Mouse (Mus musculus): Measurements from ENCODE around the gene Srrm3. TPM values are rescaled to one million over a fixed set of nuclear protein-coding genes. Genes with fewer than 3 reads are reported as not detected.

The Srrm3 gene
- polyA plus RNA-seq, 1 experiment from 2014 or later, result 0.11 TPM

DNA sequence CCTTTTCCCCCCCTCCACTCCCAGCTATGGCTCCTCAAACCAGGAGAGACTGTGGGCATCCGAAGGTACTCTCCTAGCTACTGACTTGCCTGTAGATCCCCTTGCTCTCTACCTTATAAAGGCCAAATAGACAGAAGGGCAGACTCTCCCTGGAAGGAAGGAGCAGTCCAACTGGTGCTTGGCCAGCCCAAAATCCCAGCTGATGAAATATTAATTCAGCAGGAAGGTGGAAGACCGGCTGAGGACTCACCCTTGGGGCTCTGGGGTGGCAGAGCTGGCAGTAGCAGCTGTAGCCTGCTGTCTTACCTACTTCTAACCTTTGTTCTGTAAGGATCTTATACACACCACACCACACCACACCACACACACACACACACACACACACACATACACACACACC, 2.0 kb upstream of the Srrm3 start:
- H3K9me3 ChIP-seq (ENCODE audit: control insufficient read depth, low read length), result no peaks in the 10 kb centered on the region
- ATAC-seq (ENCODE audit: low FRiP score, low TSS enrichment), result no peak
- no peak overlapping the region for H3K4me2 ChIP-seq (replicated peaks; ENCODE audit: low read depth, low read length)
- H3K27me3 ChIP-seq (ENCODE audit: control insufficient read depth, insufficient read depth, low read length), result no peaks in the 10 kb centered on the region; the same call in 1 of the 2 replicates
- WGBS, result 68% methylated on average over 2 of the region's 2 CpGs
- H3K27ac ChIP-seq (ENCODE audit: low read depth, low read length), result no peak overlapping the region
- no peak overlapping the region for H3K9ac ChIP-seq (ENCODE audit: low read depth, low read length)
- no peak overlapping the region for H3K4me3 ChIP-seq (ENCODE audit: low read length)
- no peaks in the 10 kb centered on the region for H3K36me3 ChIP-seq (ENCODE audit: control insufficient read depth, insufficient read depth, low read length)
- H3K4me1 ChIP-seq (ENCODE audit: control insufficient read depth, insufficient read depth, low read length), result no peaks in the 10 kb centered on the region

- Histone ChIP-seq H3K27ac (ENCODE audit: low read depth, low read length) (no peak overlapping the region), H3K4me2 (replicated peaks; ENCODE audit: low read depth, low read length) (no peak overlapping the region), H3K4me1 (ENCODE audit: control insufficient read depth, insufficient read depth, low read length) (no peaks in the 10 kb centered on the region), H3K9ac (ENCODE audit: low read depth, low read length) (no peak overlapping the region), H3K9me3 (ENCODE audit: control insufficient read depth, low read length) (no peaks in the 10 kb centered on the region), H3K4me3 (ENCODE audit: low read length) (no peak overlapping the region), H3K27me3 (ENCODE audit: control insufficient read depth, insufficient read depth, low read length) (no peaks in the 10 kb centered on the region; the same call in 1 of the 2 replicates), H3K36me3 (ENCODE audit: control insufficient read depth, insufficient read depth, low read length) (no peaks in the 10 kb centered on the region)
- ATAC-seq (ENCODE audit: low FRiP score, low TSS enrichment), result 0 out of 2 replicates have a peak, but pooled peaks have one; percentile 62
- WGBS, result 53% methylated on average over 3 of the region's 3 CpGs
Measured at GRCm38 (mm10) chr5:135807263-135807637, 560 bp downstream of the Srrm3 start.

DNA sequence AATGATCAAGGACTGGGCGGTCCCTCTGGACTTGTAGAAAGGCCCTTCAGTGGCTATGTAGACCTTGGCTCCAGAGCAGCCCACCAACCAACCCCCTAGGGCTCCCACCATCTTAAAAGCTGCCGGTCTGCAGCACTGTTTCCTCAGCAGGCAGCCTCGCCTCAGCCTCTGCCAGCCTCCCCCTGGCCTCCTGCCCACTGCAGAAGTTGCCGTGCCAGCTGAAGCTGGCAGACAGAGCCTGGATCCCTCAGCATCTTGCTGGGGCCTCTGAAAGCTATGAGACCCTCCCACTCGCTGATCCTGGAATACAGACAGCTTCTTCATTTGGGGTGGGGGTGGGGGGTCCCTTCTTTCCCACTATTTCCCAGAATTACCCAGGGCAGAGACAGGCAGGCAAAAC, 6.3 kb downstream of the Srrm3 start:
- no peaks in the 10 kb centered on the region; the same call in 1 of the 2 replicates for H3K27me3 ChIP-seq (ENCODE audit: control insufficient read depth, insufficient read depth, low read length)
- H3K27ac ChIP-seq (ENCODE audit: low read depth, low read length), result no peak overlapping the region
- H3K4me1 ChIP-seq (ENCODE audit: control insufficient read depth, insufficient read depth, low read length), result no peaks in the 10 kb centered on the region
- 70% methylated on average over 5 of the region's 5 CpGs for WGBS
- H3K36me3 ChIP-seq (ENCODE audit: control insufficient read depth, insufficient read depth, low read length), result no peaks in the 10 kb centered on the region
- H3K4me2 ChIP-seq (replicated peaks; ENCODE audit: low read depth, low read length), result no peak overlapping the region
- no peaks in the 10 kb centered on the region for H3K9me3 ChIP-seq (ENCODE audit: control insufficient read depth, low read length)
- no peak overlapping the region for H3K4me3 ChIP-seq (ENCODE audit: low read length)
- ATAC-seq (ENCODE audit: low FRiP score, low TSS enrichment), result no peak
- no peak overlapping the region for H3K9ac ChIP-seq (ENCODE audit: low read depth, low read length)

GRCm38 (mm10) chr5:135818491-135818890, 11.8 kb downstream of the Srrm3 start:
- Histone ChIP-seq H3K9ac (ENCODE audit: low read depth, low read length) (no peak overlapping the region), H3K27ac (ENCODE audit: low read depth, low read length) (no peak overlapping the region), H3K36me3 (ENCODE audit: control insufficient read depth, insufficient read depth, low read length) (no peaks in the 10 kb centered on the region), H3K27me3 (ENCODE audit: control insufficient read depth, insufficient read depth, low read length) (peaks cover 3% of the 10 kb centered on the region; the same call in 1 of the 2 replicates), H3K9me3 (ENCODE audit: control insufficient read depth, low read length) (no peaks in the 10 kb centered on the region), H3K4me3 (ENCODE audit: low read length) (no peak overlapping the region), H3K4me2 (replicated peaks; ENCODE audit: low read depth, low read length) (no peak overlapping the region), H3K4me1 (ENCODE audit: control insufficient read depth, insufficient read depth, low read length) (no peaks in the 10 kb centered on the region)
- no peak for ATAC-seq (ENCODE audit: low FRiP score, low TSS enrichment)
- 36% methylated on average over 7 of the region's 7 CpGs for WGBS

- H3K27me3 ChIP-seq (ENCODE audit: control insufficient read depth, insufficient read depth, low read length), result 0 out of 2 replicates have a peak, but pooled peaks cover 3% of the 10 kb centered on the region
- H3K4me3 ChIP-seq (ENCODE audit: low read length), result no peak overlapping the region
- H3K9me3 ChIP-seq (ENCODE audit: control insufficient read depth, low read length), result no peaks in the 10 kb centered on the region
- ATAC-seq (ENCODE audit: low FRiP score, low TSS enrichment), result no peak
- no peak overlapping the region for H3K4me2 ChIP-seq (replicated peaks; ENCODE audit: low read depth, low read length)
- H3K27ac ChIP-seq (ENCODE audit: low read depth, low read length), result no peak overlapping the region
- H3K9ac ChIP-seq (ENCODE audit: low read depth, low read length), result no peak overlapping the region
- 25% methylated on average over 7 of the region's 7 CpGs for WGBS
- no peaks in the 10 kb centered on the region for H3K36me3 ChIP-seq (ENCODE audit: control insufficient read depth, insufficient read depth, low read length)
- H3K4me1 ChIP-seq (ENCODE audit: control insufficient read depth, insufficient read depth, low read length), result no peaks in the 10 kb centered on the region
Measured at GRCm38 (mm10) chr5:135822316-135822944, 15.7 kb downstream of the Srrm3 start.

GRCm38 (mm10) chr5:135824517-135824916, 17.8 kb downstream of the Srrm3 start:
- 39% methylated on average over 3 of the region's 3 CpGs for WGBS
- no peak overlapping the region for H3K9ac ChIP-seq (ENCODE audit: low read depth, low read length)
- no peaks in the 10 kb centered on the region for H3K27me3 ChIP-seq (ENCODE audit: control insufficient read depth, insufficient read depth, low read length)
- no peak for ATAC-seq (ENCODE audit: low FRiP score, low TSS enrichment)
- no peak overlapping the region for H3K27ac ChIP-seq (ENCODE audit: low read depth, low read length)
- no peak overlapping the region for H3K4me2 ChIP-seq (replicated peaks; ENCODE audit: low read depth, low read length)
- H3K4me3 ChIP-seq (ENCODE audit: low read length), result no peak overlapping the region
- H3K9me3 ChIP-seq (ENCODE audit: control insufficient read depth, low read length), result no peaks in the 10 kb centered on the region
- no peaks in the 10 kb centered on the region for H3K4me1 ChIP-seq (ENCODE audit: control insufficient read depth, insufficient read depth, low read length)
- H3K36me3 ChIP-seq (ENCODE audit: control insufficient read depth, insufficient read depth, low read length), result no peaks in the 10 kb centered on the region

DNA sequence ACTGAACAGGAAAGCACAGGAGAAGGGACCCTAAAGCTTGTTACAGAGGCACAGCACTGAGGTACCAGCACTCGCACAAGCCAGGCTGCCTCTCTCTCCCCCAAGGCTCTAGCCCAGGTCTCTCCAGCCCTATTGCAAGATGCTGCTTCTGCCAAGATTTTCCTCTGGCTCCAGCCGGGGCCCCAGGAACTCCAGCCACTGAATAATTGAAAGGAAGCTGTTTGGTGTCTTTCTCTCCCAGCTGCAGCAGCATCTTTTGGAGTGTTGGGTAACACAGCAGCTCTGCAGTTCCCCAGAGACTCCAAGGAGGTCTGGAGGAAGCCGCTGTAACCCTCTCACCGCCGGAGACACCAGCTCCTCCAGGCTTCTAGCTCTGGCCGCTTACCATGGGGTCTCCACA, 19.5 kb downstream of the Srrm3 start:
- Histone ChIP-seq H3K4me2 (replicated peaks; ENCODE audit: low read depth, low read length) (no peak overlapping the region), H3K4me1 (ENCODE audit: control insufficient read depth, insufficient read depth, low read length) (no peaks in the 10 kb centered on the region), H3K9ac (ENCODE audit: low read depth, low read length) (no peak overlapping the region), H3K36me3 (ENCODE audit: control insufficient read depth, insufficient read depth, low read length) (no peaks in the 10 kb centered on the region), H3K27ac (ENCODE audit: low read depth, low read length) (no peak overlapping the region), H3K4me3 (ENCODE audit: low read length) (no peak overlapping the region), H3K27me3 (ENCODE audit: control insufficient read depth, insufficient read depth, low read length) (no peaks in the 10 kb centered on the region), H3K9me3 (ENCODE audit: control insufficient read depth, low read length) (no peaks in the 10 kb centered on the region)
- ATAC-seq (ENCODE audit: low FRiP score, low TSS enrichment), result no peak
- 40% methylated on average over 6 of the region's 6 CpGs for WGBS

GRCm38 (mm10) chr5:135829381-135829780, 22.7 kb downstream of the Srrm3 start:
- Histone ChIP-seq H3K9ac (ENCODE audit: low read depth, low read length) (no peak overlapping the region), H3K27ac (ENCODE audit: low read depth, low read length) (no peak overlapping the region), H3K9me3 (ENCODE audit: control insufficient read depth, low read length) (no peaks in the 10 kb centered on the region), H3K36me3 (ENCODE audit: control insufficient read depth, insufficient read depth, low read length) (no peaks in the 10 kb centered on the region), H3K4me2 (replicated peaks; ENCODE audit: low read depth, low read length) (no peak overlapping the region), H3K27me3 (ENCODE audit: control insufficient read depth, insufficient read depth, low read length) (no peaks in the 10 kb centered on the region), H3K4me3 (ENCODE audit: low read length) (no peak overlapping the region), H3K4me1 (ENCODE audit: control insufficient read depth, insufficient read depth, low read length) (no peaks in the 10 kb centered on the region)
- ATAC-seq (ENCODE audit: low FRiP score, low TSS enrichment), result no peak
- 81% methylated on average over 8 of the region's 8 CpGs for WGBS

DNA sequence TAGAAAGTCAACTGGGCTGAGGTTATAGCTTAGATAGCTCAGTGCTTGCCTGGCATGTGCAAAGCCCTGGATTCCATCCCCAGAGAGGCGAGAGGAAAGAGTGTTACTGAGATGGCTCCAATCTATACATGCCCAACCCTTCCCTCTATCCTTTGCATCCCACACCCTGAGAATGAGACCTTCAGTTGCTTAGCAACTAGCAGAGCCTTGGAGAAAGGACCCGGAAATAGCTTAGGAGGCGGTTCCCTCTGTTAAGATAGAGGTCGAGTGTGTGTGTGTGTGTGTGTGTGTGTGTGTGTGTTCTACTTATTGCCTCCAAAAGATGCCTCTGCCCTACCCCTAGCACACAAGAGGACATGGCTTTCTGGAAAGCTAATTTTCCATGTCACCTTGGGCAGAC, 26.0 kb downstream of the Srrm3 start:
- Histone ChIP-seq H3K4me3 (ENCODE audit: low read length) (no peak overlapping the region), H3K9me3 (ENCODE audit: control insufficient read depth, low read length) (no peaks in the 10 kb centered on the region), H3K36me3 (ENCODE audit: control insufficient read depth, insufficient read depth, low read length) (no peaks in the 10 kb centered on the region), H3K4me2 (replicated peaks; ENCODE audit: low read depth, low read length) (no peak overlapping the region), H3K27me3 (ENCODE audit: control insufficient read depth, insufficient read depth, low read length) (no peaks in the 10 kb centered on the region), H3K4me1 (ENCODE audit: control insufficient read depth, insufficient read depth, low read length) (0 out of 2 replicates have a peak, but pooled peaks cover 5% of the 10 kb centered on the region), H3K27ac (ENCODE audit: low read depth, low read length) (no peak overlapping the region), H3K9ac (ENCODE audit: low read depth, low read length) (no peak overlapping the region)
- ATAC-seq (ENCODE audit: low FRiP score, low TSS enrichment), result no peak
- WGBS, result 39% methylated on average over 4 of the region's 4 CpGs
